Mouse (Mus musculus) heart, postnatal 36 days (tissue): ENCODE measurements around the gene Vps50. TPM values are rescaled to one million over a fixed set of nuclear protein-coding genes. Genes with fewer than 3 reads are reported as not detected.
"Not testable (repeated sequence)": the region's sequence is repeated elsewhere in the genome, so short reads cannot be mapped to it uniquely, and the experiment has no call there.

Source experiments
- DNase-seq, 2 experiments: peaks; one replicate each; pipeline ENCODE4 v3.0.0; 2021 to 2022
- intact Hi-C: fragments of 180-260 bp; cut with DNase I; formaldehyde crosslinking; loops from one replicate; pipeline ENCODE4 v1.15.1; 2025
- total RNA-seq, 2 experiments: library from RNA; stranded (reverse); gene quantifications; 2 replicates each; pipeline ENCODE4 v1.2.3; 2021

Vps50 gene
- 10 to 100 TPM; 15.7 to 16.2 TPM for total RNA-seq

GRCm38 (mm10) chr6:3498162-3498848, at the start of gene Vps50, which contains the start of gene Hepacam2:
TSS of gene Vps50 (plus strand) at chr6:3498382.
TSS of gene Hepacam2 (minus strand) at chr6:3498298.
- peak; percentile 85 to 87 for DNase-seq
- intact Hi-C loops: loop anchor here (2.0 kb wide), 1 partner anchor 588 kb away; the partner anchor contains the start of gene Bet1

DNA sequence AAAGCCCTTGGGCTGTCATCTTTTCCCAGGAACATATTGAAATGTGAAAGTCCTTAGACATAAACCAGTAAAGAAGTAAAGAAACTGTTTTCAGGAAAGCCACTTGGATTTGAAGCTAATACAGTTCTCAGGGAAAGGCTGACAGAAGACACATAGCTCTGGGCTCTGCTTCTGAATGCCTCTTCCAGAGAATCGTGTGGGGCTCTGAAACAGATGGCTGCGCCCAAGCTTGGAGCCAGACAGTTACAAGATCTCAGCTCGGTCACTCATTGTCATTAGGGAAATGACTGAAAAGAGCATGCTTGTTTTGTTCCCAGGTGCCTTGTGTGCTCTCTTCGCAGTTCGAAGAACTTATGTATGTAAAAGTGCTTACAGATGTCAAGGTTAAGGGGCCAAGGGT, 43.8 kb upstream of the Vps50 start:
- DNase-seq: no peak
- intact Hi-C loops: no loop called here

DNA sequence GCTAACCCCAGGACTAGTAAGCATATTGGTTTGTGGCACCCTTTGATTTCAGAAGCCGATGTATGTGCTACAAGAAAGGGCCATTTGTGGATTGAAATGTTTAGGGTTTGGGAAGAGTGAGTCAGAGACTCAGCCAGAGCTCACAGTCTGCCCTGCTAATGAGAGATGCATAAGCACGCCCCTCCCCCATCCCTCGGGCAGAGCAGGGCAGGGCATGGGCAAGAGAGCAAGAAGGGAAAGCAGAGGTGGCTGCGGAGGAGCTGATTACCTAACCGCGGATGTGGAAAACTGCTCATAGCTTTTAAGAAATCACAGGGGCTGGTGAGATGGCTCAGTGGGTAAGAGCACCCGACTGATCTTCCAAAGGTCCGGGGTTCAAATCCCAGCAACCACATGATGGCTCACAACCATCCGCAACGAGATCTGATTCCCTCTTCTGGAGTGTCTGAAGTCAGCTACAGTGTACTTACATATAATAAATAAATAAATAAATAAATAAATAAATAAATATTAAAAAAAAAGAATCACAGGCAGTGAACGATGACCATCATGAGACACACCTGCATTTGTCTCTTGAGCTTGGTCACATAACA, 42.1 kb upstream of the Vps50 start:
- intact Hi-C loops: no loop called here
- DNase-seq: no peak

DNA sequence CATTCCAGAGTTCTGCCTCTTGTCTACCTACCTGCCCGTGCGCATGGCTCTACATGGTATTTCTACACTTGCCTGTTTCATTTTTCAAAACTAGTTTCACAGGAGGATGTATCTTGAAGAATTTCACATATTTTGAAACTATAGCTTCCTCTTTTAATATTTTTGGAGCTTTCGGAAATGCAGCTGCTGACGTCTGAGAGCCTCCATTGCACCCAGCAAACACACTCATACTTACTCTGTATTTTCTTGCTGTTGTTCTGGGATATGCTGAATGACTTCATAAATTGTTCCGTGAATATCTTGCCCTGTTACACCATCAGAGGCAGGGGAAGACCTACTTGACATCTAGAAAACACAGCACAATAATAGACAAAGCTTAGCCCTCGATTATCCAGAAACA, 35.2 kb upstream of the Vps50 start:
- DNase-seq: no peak
- intact Hi-C loops: no loop called here

GRCm38 (mm10) chr6:3463594-3463993, 34.6 kb upstream of the Vps50 start:
- intact Hi-C loops: no loop called here
- no peak for DNase-seq

DNA sequence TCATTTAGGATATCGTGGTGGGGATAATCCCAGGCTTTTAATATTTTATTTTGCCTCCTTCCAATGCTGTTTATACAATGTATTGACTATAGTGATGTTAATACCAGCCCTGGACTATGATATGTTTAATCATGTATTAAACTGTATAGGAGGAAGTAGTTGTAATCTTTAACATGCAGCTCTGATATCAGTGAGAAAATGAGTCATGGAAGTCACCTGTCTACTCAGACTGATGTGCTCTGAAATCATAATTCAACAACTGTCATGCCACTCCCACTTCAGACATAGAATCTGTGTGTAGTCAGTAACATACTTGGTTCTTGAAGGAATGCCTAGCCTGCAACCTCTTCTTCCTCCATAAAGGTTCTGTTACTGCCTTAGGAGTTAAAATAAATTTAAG, 29.6 kb upstream of the Vps50 start:
- DNase-seq: no peak
- intact Hi-C loops: no loop called here

DNA sequence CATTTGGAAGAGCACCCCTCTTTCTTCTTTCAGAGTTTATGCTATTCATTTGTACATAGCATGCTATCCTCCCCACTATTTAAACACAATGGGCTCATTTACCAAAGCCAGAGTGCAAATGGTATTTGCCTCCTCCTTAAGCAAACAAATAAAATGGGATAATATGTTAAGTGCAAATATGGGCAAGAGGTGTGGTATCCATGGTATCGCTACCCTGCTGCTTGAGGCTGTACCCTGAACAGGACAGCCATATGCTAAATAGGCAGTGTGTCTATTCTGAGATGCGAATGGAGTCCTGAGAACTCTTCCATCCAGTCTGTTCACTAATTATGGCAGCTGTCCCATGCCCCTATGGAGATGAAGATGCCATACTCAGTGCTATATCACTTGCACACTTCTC, 27.5 kb upstream of the Vps50 start:
- intact Hi-C loops: no loop called here
- DNase-seq: no peak

GRCm38 (mm10) chr6:3476299-3476698, 21.9 kb upstream of the Vps50 start:
- no peak for DNase-seq
- intact Hi-C loops: no loop called here

DNA sequence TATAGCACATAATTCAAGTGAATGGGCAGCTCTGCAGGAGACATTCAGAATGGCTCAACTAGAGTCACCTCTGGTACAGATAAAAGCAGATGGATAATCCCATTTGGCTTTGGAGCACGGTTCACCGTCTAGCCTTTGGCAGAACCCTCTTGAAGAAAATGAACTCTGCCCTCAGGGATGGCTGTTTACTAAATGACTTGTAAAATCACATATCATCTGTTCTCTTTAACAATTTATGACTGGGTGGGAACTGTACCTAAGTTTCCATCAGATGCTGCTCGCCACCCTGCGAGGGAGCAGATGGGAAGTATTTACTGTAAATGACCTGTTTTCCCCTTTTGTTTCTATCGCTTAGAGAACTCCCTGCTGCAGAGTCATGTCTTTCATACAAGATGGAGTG, 18.3 kb upstream of the Vps50 start:
- DNase-seq: no peak
- intact Hi-C loops: no loop called here

- no peak for DNase-seq
- intact Hi-C loops: no loop called here
Measured at GRCm38 (mm10) chr6:3481705-3482104, 16.5 kb upstream of the Vps50 start.

GRCm38 (mm10) chr6:3485133-3485532, 13.0 kb upstream of the Vps50 start:
- no peak for DNase-seq
- intact Hi-C loops: no loop called here

DNA sequence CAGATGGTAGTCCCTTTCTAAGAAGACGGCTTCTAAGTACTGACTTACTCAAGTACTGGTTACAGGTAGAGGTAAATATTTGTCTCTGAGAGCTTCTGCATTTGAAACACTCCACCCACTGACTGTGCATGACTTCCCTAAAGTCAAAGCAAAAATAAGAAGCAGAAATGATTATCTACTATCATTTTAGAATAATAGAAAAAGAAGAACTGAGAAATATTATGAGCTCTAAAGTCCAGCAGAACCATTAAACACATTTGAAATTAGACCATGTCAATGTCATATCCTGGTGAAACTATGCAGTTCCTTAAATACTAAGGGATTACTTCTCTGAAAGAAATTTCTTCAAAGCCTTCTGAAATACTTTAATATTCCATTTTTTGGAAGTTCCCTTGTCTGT, 10.8 kb upstream of the Vps50 start:
- DNase-seq: no peak
- intact Hi-C loops: no loop called here

- no peak for DNase-seq
- intact Hi-C loops: no loop called here
Measured at GRCm38 (mm10) chr6:3494285-3494684, 3.9 kb upstream of the Vps50 start.

DNA sequence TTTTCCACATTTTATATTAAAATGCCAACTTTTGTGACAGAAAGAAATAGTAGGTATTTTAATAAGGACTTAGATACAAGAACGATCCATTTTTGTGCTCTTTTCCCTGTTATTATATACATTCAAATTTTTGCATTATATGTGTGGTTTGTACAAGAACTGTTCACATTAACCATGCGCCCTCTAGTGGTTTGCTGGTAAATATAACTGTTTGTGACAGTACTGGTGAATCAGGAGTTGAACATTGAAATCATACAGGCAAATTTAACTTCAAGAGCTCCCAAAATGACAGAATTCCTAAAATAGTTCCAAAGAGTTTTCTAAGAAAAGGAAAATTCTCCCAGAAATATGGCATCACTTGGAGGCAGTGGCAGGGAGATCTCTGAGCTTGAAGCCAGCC, 2.0 kb upstream of the Vps50 start:
- intact Hi-C loops: no loop called here
- DNase-seq: peak in 1 of 2 experiments; percentile 18

- DNase-seq: no peak
- intact Hi-C loops: no loop called here
Measured at GRCm38 (mm10) chr6:3500286-3500685, 2.1 kb downstream of the Vps50 start.

DNA sequence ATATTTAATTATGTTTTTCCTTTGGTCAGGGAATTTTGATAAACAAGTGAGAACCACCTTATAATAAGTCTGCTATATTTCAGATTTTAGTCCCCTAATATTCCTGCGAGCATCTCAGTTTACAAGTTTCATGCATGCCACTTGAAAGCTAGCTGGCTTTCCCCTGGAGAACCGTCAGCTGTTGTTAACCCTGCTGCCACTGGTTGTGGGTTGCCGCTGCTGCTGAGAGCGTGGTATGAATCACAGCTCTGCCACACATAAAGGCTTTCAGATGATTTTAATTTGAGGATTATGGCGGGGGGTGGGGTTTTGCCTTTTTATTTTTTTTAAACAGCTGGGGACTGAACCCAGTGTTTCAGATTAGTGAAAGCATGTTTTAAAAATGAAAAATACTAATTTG, 7.1 kb downstream of the Vps50 start:
- intact Hi-C loops: no loop called here
- no peak for DNase-seq

GRCm38 (mm10) chr6:3507078-3507477, 8.9 kb downstream of the Vps50 start:
- intact Hi-C loops: no loop called here
- no peak for DNase-seq

GRCm38 (mm10) chr6:3508151-3508550, 10.0 kb downstream of the Vps50 start:
- not testable (repeated sequence) for DNase-seq
- intact Hi-C loops: loop anchor here (2.0 kb wide), 1 partner anchor 239 kb away; no protein-coding TSS in a partner anchor

GRCm38 (mm10) chr6:3509782-3510181, 11.6 kb downstream of the Vps50 start:
- no peak for DNase-seq
- intact Hi-C loops: loop anchor here (2.0 to 5.0 kb wide), 2 partner anchors 237 to 1038 kb away; no protein-coding TSS in a partner anchor

- intact Hi-C loops: loop anchor here (5.0 kb wide), 1 partner anchor 1036 kb away; no protein-coding TSS in a partner anchor
- DNase-seq: no peak
Measured at GRCm38 (mm10) chr6:3511116-3511515, 12.9 kb downstream of the Vps50 start.

DNA sequence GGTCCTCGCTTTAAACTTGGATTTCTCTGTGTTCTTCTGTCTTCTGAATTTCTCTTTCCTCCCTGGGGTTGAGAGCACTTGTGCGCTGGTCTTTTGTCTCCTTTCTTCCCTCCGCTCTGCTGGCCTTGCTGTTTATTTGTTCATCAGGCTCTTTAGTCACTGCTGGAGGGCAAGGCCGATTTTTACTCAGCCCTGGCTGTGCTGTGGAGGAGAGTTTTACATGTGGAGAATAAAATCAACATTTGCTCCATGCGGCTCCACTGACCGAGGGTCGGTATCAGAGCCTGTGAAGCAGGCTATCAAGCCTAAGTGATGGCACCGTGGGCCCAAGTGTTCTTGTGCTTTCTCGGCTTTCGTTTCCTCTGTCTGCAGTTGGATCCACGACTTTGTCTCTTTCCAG, 13.4 kb downstream of the Vps50 start:
- intact Hi-C loops: loop anchor here (5.0 kb wide), 1 partner anchor 1036 kb away; no protein-coding TSS in a partner anchor
- DNase-seq: no peak

GRCm38 (mm10) chr6:3512611-3513010, 14.4 kb downstream of the Vps50 start:
- DNase-seq: no peak
- intact Hi-C loops: loop anchor here (5.0 kb wide), 1 partner anchor 1035 kb away; no protein-coding TSS in a partner anchor
